In genomic region chr4:54947991-54948615, GRCm38 (mm10) we compare ENCODE assay signal across 8 mouse cellular contexts. TPM values are rescaled to one million over a fixed set of nuclear protein-coding genes. Genes with fewer than 3 reads are reported as not detected.
DNase-seq lines count a peak whose midpoint lies in the region; ATAC-seq and TF ChIP-seq lines count a peak whose summit lies in the region.

No protein-coding gene starts in this region.

- peak; percentile 34 for DNase-seq in gastrocnemius, adult 18-20 months (ENCODE audit: low spot score)
- DNase-seq in gastrocnemius, adult 8-10 months (ENCODE audit: low spot score in 2 of 2) = no peak
- peak; percentile 42 for DNase-seq in cerebellum, adult 9-11 months
- peak; percentile 60 to 68 for DNase-seq in frontal cortex, postnatal 36 days (ENCODE audit: low spot score in 2 of 2)
- DNase-seq in midbrain, postnatal 0 days (ENCODE audit: low spot score) = peak; percentile 71

- ATAC-seq in intestine, postnatal 0 days = peak; percentile 40
- ATAC-seq in limb, embryonic 13.5 days (ENCODE audit: low FRiP score, low read depth) = peak; percentile 41; the same call in 1 of the 2 replicates
- ATAC-seq in midbrain, postnatal 0 days (ENCODE audit: low FRiP score) = peak; percentile 32
- no peak; the same call in 1 of the 2 replicates for ATAC-seq in megakaryocyte-erythroid progenitor cell, adult 5-6 weeks (replicated peaks; ENCODE audit: low FRiP score, low TSS enrichment, poor library complexity, severe bottlenecking)

- H3K36me3 ChIP-seq in intestine, postnatal 0 days (ENCODE audit: control insufficient read depth, insufficient read depth) = no peaks in the 10 kb centered on the region
- H3K36me3 ChIP-seq in limb, embryonic 13.5 days = no peaks in the 10 kb centered on the region
- H3K36me3 ChIP-seq in midbrain, postnatal 0 days (ENCODE audit: insufficient read depth, low read length) = no peaks in the 10 kb centered on the region

- H3K9ac ChIP-seq in intestine, postnatal 0 days (ENCODE audit: low read depth, low read length) = peak overlapping the region; percentile 83
- peak overlapping the region; percentile 94 for H3K9ac ChIP-seq in limb, embryonic 13.5 days
- peak overlapping the region; percentile 73 for H3K9ac ChIP-seq in midbrain, postnatal 0 days (replicated peaks; ENCODE audit: low read length, poor library complexity, severe bottlenecking)

- no peak for TF ChIP-seq CTCF in intestine, postnatal 0 days (IDR thresholded peaks at IDR 0.05; ENCODE audit: low read depth)
- TF ChIP-seq CTCF in midbrain, postnatal 0 days (IDR thresholded peaks at IDR 0.05) = no peak

- peak overlapping the region; percentile 81 for H3K4me3 ChIP-seq in intestine, postnatal 0 days (ENCODE audit: low read depth, low read length)
- H3K4me3 ChIP-seq in limb, embryonic 13.5 days = peak overlapping the region; percentile 80
- peak overlapping the region; percentile 63 for H3K4me3 ChIP-seq in midbrain, postnatal 0 days (ENCODE audit: low read depth, low read length)

- H3K27me3 ChIP-seq in intestine, postnatal 0 days (replicated peaks; ENCODE audit: control insufficient read depth, insufficient read depth, low read length) = no peaks in the 10 kb centered on the region
- H3K27me3 ChIP-seq in limb, embryonic 13.5 days = no peaks in the 10 kb centered on the region
- H3K27me3 ChIP-seq in midbrain, postnatal 0 days (ENCODE audit: insufficient read depth, low read length) = no peaks in the 10 kb centered on the region

- no peaks in the 10 kb centered on the region for H3K9me3 ChIP-seq in intestine, postnatal 0 days (ENCODE audit: control insufficient read depth)
- no peaks in the 10 kb centered on the region for H3K9me3 ChIP-seq in limb, embryonic 13.5 days
- no peaks in the 10 kb centered on the region for H3K9me3 ChIP-seq in midbrain, postnatal 0 days (ENCODE audit: low read length)

- no peaks in the 10 kb centered on the region for H3K4me1 ChIP-seq in intestine, postnatal 0 days (replicated peaks; ENCODE audit: control insufficient read depth, insufficient read depth, low read length)
- H3K4me1 ChIP-seq in limb, embryonic 13.5 days = peaks cover 29% of the 10 kb centered on the region
- peaks cover 17% of the 10 kb centered on the region; the same call in 1 of the 2 replicates for H3K4me1 ChIP-seq in midbrain, postnatal 0 days (ENCODE audit: insufficient read depth, low read length)

- 2% methylated on average over 24 of the region's 25 CpGs for WGBS in intestine, postnatal 0 days
- 1% methylated on average over 24 of the region's 25 CpGs for WGBS in limb, embryonic 13.5 days
- WGBS in midbrain, postnatal 0 days = 1% methylated on average over 23 of the region's 25 CpGs

- H3K4me2 ChIP-seq in intestine, postnatal 0 days (replicated peaks; ENCODE audit: low read depth) = peak overlapping the region; percentile 92
- H3K4me2 ChIP-seq in limb, embryonic 13.5 days (replicated peaks) = peak overlapping the region; percentile 89
- peak overlapping the region; percentile 88 for H3K4me2 ChIP-seq in midbrain, postnatal 0 days (ENCODE audit: low read depth, low read length, poor library complexity, severe bottlenecking)

- H3K27ac ChIP-seq in intestine, postnatal 0 days (ENCODE audit: low read depth, low read length) = peak overlapping the region; percentile 85
- peak overlapping the region; percentile 97 for H3K27ac ChIP-seq in limb, embryonic 13.5 days
- H3K27ac ChIP-seq in midbrain, postnatal 0 days (ENCODE audit: low read depth, low read length) = peak overlapping the region; percentile 95

RNA-seq across cellular contexts. Expression of gene Zfp462, which starts 3.3 kb away (rescaled TPM):
- total RNA-seq in gastrocnemius, adult 18-20 months (2021) = 10 to 100 TPM; 20.8 to 24.5 TPM
- total RNA-seq in gastrocnemius, adult 8-10 months (2022) = 10 to 100 TPM; 11.1 to 33.7 (median 15.5) TPM
- 1.1 and 1.5 TPM in 2 replicates for polyA plus RNA-seq in intestine, postnatal 0 days (2015; fragmentation: Nextera tagmentation; extraction: Ambion mirVana)
- polyA plus RNA-seq in limb, embryonic 13.5 days (2015; fragmentation: Nextera tagmentation; extraction: Ambion mirVana) = 6.8 and 7.2 TPM in 2 replicates
- total RNA-seq in midbrain, postnatal 0 days (2014; rRNA removed) = 51.5 and 55.2 TPM in 2 replicates
- polyA plus RNA-seq in midbrain, postnatal 0 days (2015; fragmentation: Nextera tagmentation; extraction: Ambion mirVana) = 6.2 and 9.1 TPM in 2 replicates
- 1.0 TPM in 1 of 2 replicates, not detected in the other for total RNA-seq in megakaryocyte-erythroid progenitor cell, adult 5-6 weeks (2014; fragmentation: Nextera tagmentation)
- 0.57 and 0.99 TPM in 2 replicates for total RNA-seq in megakaryocyte-erythroid progenitor cell, adult 5-6 weeks (2017)

Comparison
In these comparisons a context has a peak if more than half of its experiments do, and no peak if none do; other contexts are left out.
1. DNase-seq: peak in gastrocnemius, adult 18-20 months (single experiment), cerebellum, adult 9-11 months (single experiment), frontal cortex, postnatal 36 days (2 of 2) and midbrain, postnatal 0 days (single experiment); none in gastrocnemius, adult 8-10 months (0 of 2).
2. RNA of gene Zfp462, which starts 3.3 kb away (total RNA-seq): 51.5 to 55.2 TPM in midbrain, postnatal 0 days, 20.8 to 24.5 TPM in gastrocnemius, adult 18-20 months and 11.1 to 33.7 TPM in gastrocnemius, adult 8-10 months; 0.57 to 1.0 TPM in megakaryocyte-erythroid progenitor cell, adult 5-6 weeks; every median in the first group is over 4 times any median in the second.
3. Peak in every context shown above with its lines, with median percentiles within 50 percentile points of each other: H3K27ac ChIP-seq, H3K4me2 ChIP-seq, H3K4me3 ChIP-seq and H3K9ac ChIP-seq.